Mouse (Mus musculus) kidney, adult 2 months (tissue): Measurements from ENCODE around the gene Zfp212.

Experiments used
- CTCF ChIP-seq: fragments of 200-500 bp; conservative IDR thresholded peaks from 2 replicates; pipeline ENCODE4 v1.5.1; 2011; ENCODE audit warnings: low read depth, mild to moderate bottlenecking, control low read depth, low read length, moderate library complexity, mixed read lengths; ENCODE audit not compliant: insufficient read depth, insufficient read length
- POLR2A ChIP-seq: fragments of 200-500 bp; IDR thresholded peaks from one replicate; pipeline ENCODE4 v1.6.1; 2011; ENCODE audit warnings: low read depth, low read length, control low read depth

DNA sequence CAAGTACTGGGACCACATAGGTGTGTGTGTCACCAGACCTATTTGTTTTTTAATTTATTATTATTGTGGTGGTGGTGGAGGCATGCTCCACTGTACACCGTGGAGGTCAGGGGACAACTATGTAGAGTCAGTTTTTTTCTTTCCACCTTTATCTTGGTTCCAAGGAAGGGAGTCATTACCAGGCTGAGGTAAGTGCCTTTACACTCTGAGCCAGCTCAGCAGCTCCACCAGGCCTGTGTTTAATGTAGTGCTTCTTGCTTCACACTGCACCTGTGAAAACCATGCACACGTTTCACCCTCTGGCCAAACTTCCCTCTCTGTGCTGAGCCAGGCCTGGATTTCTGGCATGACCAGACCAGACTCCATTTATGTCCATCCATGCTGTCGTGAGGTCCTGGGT, 7.3 kb upstream of the Zfp212 start:
- no peak for TF ChIP-seq CTCF
- TF ChIP-seq POLR2A, result no peak
